Comparison of ENCODE assay signal across 20 mouse cellular contexts in genomic region chr19:56983757-56984156, GRCm38 (mm10). TPM values are rescaled to one million over a fixed set of nuclear protein-coding genes. Genes with fewer than 3 reads are reported as not detected.
DNase-seq lines count a peak whose midpoint lies in the region; ATAC-seq and TF ChIP-seq lines count a peak whose summit lies in the region.
"Had no signal": no experiment of that assay in that cellular context is flagged by ENCODE, and none has a peak within 500 bp of the region (broad histone marks: within the 10 kb centered on the region; RNA-seq: fewer than 3 reads in every experiment).

No protein-coding gene starts in this region.

- no peak for TF ChIP-seq EP300 in lung, postnatal 0 days (IDR thresholded peaks at IDR 0.05)
- TF ChIP-seq EP300 in stomach, postnatal 0 days (optimal IDR thresholded peaks at IDR 0.05), result no peak

- peaks cover 31% of the 10 kb centered on the region for H3K4me1 ChIP-seq in heart, embryonic 16.5 days (ENCODE audit: control insufficient read depth, insufficient read depth, low read length)
- H3K4me1 ChIP-seq in heart, embryonic 12.5 days (replicated peaks), result peaks cover 44% of the 10 kb centered on the region
- peaks cover 4% of the 10 kb centered on the region; the same call in 1 of the 2 replicates for H3K4me1 ChIP-seq in lung, postnatal 0 days (ENCODE audit: insufficient read depth, low read depth, low read length)
- H3K4me1 ChIP-seq in stomach, postnatal 0 days (replicated peaks; ENCODE audit: control insufficient read depth, insufficient read depth), result 0 out of 2 replicates have a peak, but pooled peaks cover 5% of the 10 kb centered on the region
- H3K4me1 ChIP-seq: forebrain, embryonic 15.5 days had no signal

- 40% methylated on average over 10 of the region's 10 CpGs for WGBS in heart, embryonic 16.5 days
- 40% methylated on average over 10 of the region's 10 CpGs for WGBS in heart, embryonic 12.5 days
- WGBS in lung, postnatal 0 days, result 66% methylated on average over 10 of the region's 10 CpGs
- 56% methylated on average over 10 of the region's 10 CpGs for WGBS in stomach, postnatal 0 days

- H3K4me3 ChIP-seq in heart, embryonic 16.5 days (ENCODE audit: low read length), result no peak overlapping the region
- H3K4me3 ChIP-seq in heart, embryonic 12.5 days, result no peak overlapping the region
- no peak overlapping the region for H3K4me3 ChIP-seq in lung, postnatal 0 days (ENCODE audit: low read depth, low read length)
- no peak overlapping the region for H3K4me3 ChIP-seq in stomach, postnatal 0 days (ENCODE audit: low read depth, low read length)
- H3K4me3 ChIP-seq: forebrain, embryonic 15.5 days had no signal

- peak overlapping the region; percentile 0; the same call in 1 of the 2 replicates for H3K9ac ChIP-seq in heart, embryonic 16.5 days (ENCODE audit: low read length)
- H3K9ac ChIP-seq in heart, embryonic 12.5 days, result no peak overlapping the region
- no peak overlapping the region for H3K9ac ChIP-seq in lung, postnatal 0 days (replicated peaks; ENCODE audit: low read depth)
- 0 out of 2 replicates have a peak overlapping the region, but pooled peaks have one; percentile 1 for H3K9ac ChIP-seq in stomach, postnatal 0 days (ENCODE audit: low read length)
- H3K9ac ChIP-seq: forebrain, embryonic 15.5 days; liver, embryonic 14.5 days had no signal

- no peak overlapping the region for H3K4me2 ChIP-seq in heart, embryonic 16.5 days (ENCODE audit: low read depth, low read length)
- no peak overlapping the region for H3K4me2 ChIP-seq in heart, embryonic 12.5 days
- no peak overlapping the region for H3K4me2 ChIP-seq in lung, postnatal 0 days (replicated peaks; ENCODE audit: low read depth, low read length)
- no peak overlapping the region for H3K4me2 ChIP-seq in stomach, postnatal 0 days (replicated peaks; ENCODE audit: low read depth)
- H3K4me2 ChIP-seq: forebrain, embryonic 15.5 days had no signal

- no peak for ATAC-seq in heart, embryonic 16.5 days (replicated peaks; ENCODE audit: extremely low read depth, insufficient read depth, low FRiP score)
- no peak for ATAC-seq in heart, embryonic 12.5 days (ENCODE audit: insufficient number of reproducible peaks, low FRiP score)
- ATAC-seq in lung, postnatal 0 days, result no peak
- ATAC-seq in stomach, postnatal 0 days (ENCODE audit: low FRiP score, low TSS enrichment), result no peak
- ATAC-seq: CD4-positive, CD25-positive, alpha-beta regulatory T cell, adult 4 months; forebrain, embryonic 15.5 days; inflammation-experienced regulatory T-cells, adult 6 months; midbrain, embryonic 16.5 days had no signal

- no peak for DNase-seq in lung, postnatal 0 days (ENCODE audit: low spot score)
- no peak for DNase-seq in lung, postnatal 4 days
- DNase-seq in heart, postnatal 4 days, result peak; percentile 45
- DNase-seq in stomach, postnatal 0 days (ENCODE audit: low spot score), result no peak
- DNase-seq in right cerebral cortex, postnatal 36 days (ENCODE audit: low spot score in 2 of 2), result no peak
- DNase-seq: adrenal gland, postnatal 10 days; cerebellum, adult 2 months; left cerebral cortex, postnatal 4 days; right cerebral cortex, postnatal 14 days; thymus, postnatal 14 days had no signal

- H3K27ac ChIP-seq in heart, embryonic 16.5 days (ENCODE audit: low read length), result peak overlapping the region; percentile 56
- no peak overlapping the region for H3K27ac ChIP-seq in heart, embryonic 12.5 days (ENCODE audit: poor library complexity, severe bottlenecking)
- peak overlapping the region; percentile 15; the same call in 1 of the 2 replicates for H3K27ac ChIP-seq in lung, postnatal 0 days (ENCODE audit: low read length)
- peak overlapping the region; percentile 77 for H3K27ac ChIP-seq in stomach, postnatal 0 days (replicated peaks)
- H3K27ac ChIP-seq: forebrain, embryonic 15.5 days; liver, embryonic 14.5 days; macrophage had no signal

- no peaks in the 10 kb centered on the region for H3K9me3 ChIP-seq in heart, embryonic 16.5 days (replicated peaks; ENCODE audit: control insufficient read depth, low read length)
- H3K9me3 ChIP-seq in heart, embryonic 12.5 days (replicated peaks), result no peaks in the 10 kb centered on the region; the same call in 1 of the 2 replicates
- H3K9me3 ChIP-seq in lung, postnatal 0 days (ENCODE audit: low read length), result no peaks in the 10 kb centered on the region
- no peaks in the 10 kb centered on the region for H3K9me3 ChIP-seq in stomach, postnatal 0 days (ENCODE audit: control insufficient read depth, low read length)
- H3K9me3 ChIP-seq: forebrain, embryonic 15.5 days had no signal

- no peak for TF ChIP-seq CTCF in lung, postnatal 0 days (IDR thresholded peaks at IDR 0.05)
- TF ChIP-seq CTCF in stomach, postnatal 0 days (IDR thresholded peaks at IDR 0.05; ENCODE audit: low read depth), result no peak

- no peaks in the 10 kb centered on the region for H3K27me3 ChIP-seq in heart, embryonic 16.5 days (ENCODE audit: control insufficient read depth, insufficient read depth, low read length)
- H3K27me3 ChIP-seq in heart, embryonic 12.5 days (replicated peaks), result no peaks in the 10 kb centered on the region
- H3K27me3 ChIP-seq in lung, postnatal 0 days (replicated peaks; ENCODE audit: insufficient read depth, low read length), result no peaks in the 10 kb centered on the region
- no peaks in the 10 kb centered on the region for H3K27me3 ChIP-seq in stomach, postnatal 0 days (ENCODE audit: control insufficient read depth, insufficient read depth, low read length)
- H3K27me3 ChIP-seq: forebrain, embryonic 15.5 days had no signal

- H3K36me3 ChIP-seq in heart, embryonic 16.5 days (ENCODE audit: control insufficient read depth, insufficient read depth), result no peaks in the 10 kb centered on the region
- H3K36me3 ChIP-seq in heart, embryonic 12.5 days, result no peaks in the 10 kb centered on the region
- H3K36me3 ChIP-seq in lung, postnatal 0 days (ENCODE audit: insufficient read depth, low read length), result no peaks in the 10 kb centered on the region
- no peaks in the 10 kb centered on the region for H3K36me3 ChIP-seq in stomach, postnatal 0 days (ENCODE audit: control insufficient read depth, insufficient read depth, low read length)
- H3K36me3 ChIP-seq: forebrain, embryonic 15.5 days had no signal

RNA-seq across cellular contexts. Expression of gene Afap1l2, which starts 24.3 kb away (rescaled TPM):
- polyA plus RNA-seq in heart, embryonic 16.5 days (2015; fragmentation: Nextera tagmentation; extraction: Ambion mirVana), result 3.0 and 4.5 TPM in 2 replicates
- polyA plus RNA-seq in heart, embryonic 12.5 days (2016; fragmentation: Nextera tagmentation; extraction: Ambion mirVana), result 0.92 and 1.1 TPM in 2 replicates
- polyA plus RNA-seq in lung, postnatal 0 days (2015; fragmentation: Nextera tagmentation; extraction: Ambion mirVana), result 15.5 and 18.8 TPM in 2 replicates
- 10 to 100 TPM; 10.1 to 11.9 TPM for total RNA-seq in heart, postnatal 4 days (2021)
- 9.0 and 11.0 TPM in 2 replicates for polyA plus RNA-seq in stomach, postnatal 0 days (2015; fragmentation: Nextera tagmentation; extraction: Ambion mirVana)
- total RNA-seq: common myeloid progenitor, adult 5-6 weeks; hematopoietic stem cell, adult 5-6 weeks had no signal
- polyA plus RNA-seq: CD4-positive, CD25-positive, alpha-beta regulatory T cell, adult 4 months; inflammation-experienced regulatory T-cells, adult 6 months; macrophage had no signal

Comparison
In these comparisons a context has a peak if more than half of its experiments do, and no peak if none do; other contexts are left out.
1. H3K9ac ChIP-seq: peak in heart, embryonic 16.5 days (single experiment) and stomach, postnatal 0 days (single experiment); none in heart, embryonic 12.5 days (single experiment) and lung, postnatal 0 days (single experiment).